23 mouse cellular contexts compared by ENCODE assay signal in the genomic region with DNA sequence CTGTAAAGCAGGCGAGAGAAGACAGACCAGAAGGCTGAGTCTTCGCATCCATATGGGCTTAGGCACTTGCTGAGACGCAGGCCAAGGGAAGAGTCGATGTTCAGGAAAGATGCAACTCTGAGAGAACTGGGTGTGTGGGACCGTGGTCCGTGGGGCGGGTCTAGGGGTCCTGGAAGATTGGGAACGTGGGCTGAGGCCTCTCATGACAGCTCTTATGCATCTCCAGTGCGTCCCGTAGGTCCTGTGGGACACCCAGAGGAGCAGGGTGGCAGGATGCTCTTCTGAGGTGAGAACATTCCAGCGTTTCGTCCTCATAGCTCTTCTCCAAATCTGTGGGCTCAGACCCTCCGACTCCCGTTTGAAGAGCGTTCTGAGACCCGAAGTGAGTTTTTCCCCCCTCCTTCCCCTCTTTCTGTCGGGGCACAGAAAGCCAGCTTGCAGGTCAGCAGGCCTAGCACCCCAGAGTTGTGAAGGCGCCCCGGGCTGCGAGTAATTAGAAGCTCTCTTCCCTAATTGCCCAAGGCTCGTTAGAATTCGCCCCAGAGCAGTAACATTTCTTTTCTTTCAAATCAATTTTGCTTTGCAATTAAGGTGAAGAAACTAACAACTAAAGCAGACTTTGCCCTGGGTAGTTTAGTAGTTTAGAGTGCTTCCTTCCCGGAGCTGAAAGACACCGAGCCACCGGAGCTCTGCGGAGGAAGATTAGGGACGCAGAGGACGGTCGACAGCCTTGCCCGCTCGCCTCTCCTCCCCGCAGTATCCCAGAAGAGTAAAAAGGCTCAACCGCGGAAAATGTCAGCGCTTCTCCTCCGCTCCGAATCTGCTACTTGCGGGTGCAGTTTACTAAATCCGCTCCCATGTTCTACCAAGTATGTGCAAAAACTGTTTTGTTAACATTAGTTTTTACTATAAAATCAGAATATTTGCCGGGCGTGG. TPM values are rescaled to one million over a fixed set of nuclear protein-coding genes. Genes with fewer than 3 reads are reported as not detected.
DNase-seq lines count a peak whose midpoint lies in the region; ATAC-seq and TF ChIP-seq lines count a peak whose summit lies in the region.
"Had no signal": no experiment of that assay in that cellular context is flagged by ENCODE, and none has a peak within 500 bp of the region (broad histone marks: within the 10 kb centered on the region; RNA-seq: fewer than 3 reads in every experiment).

No protein-coding gene starts in this region.

- no peak overlapping the region for H3K27ac ChIP-seq in hindbrain, embryonic 11.5 days (ENCODE audit: low read depth, low read length)
- H3K27ac ChIP-seq in hindbrain, postnatal 0 days: no peak overlapping the region
- no peak overlapping the region for H3K27ac ChIP-seq in limb, embryonic 11.5 days (replicated peaks; ENCODE audit: low read depth, low read length)
- H3K27ac ChIP-seq: embryonic facial prominence, embryonic 13.5 days; gastrocnemius, adult 2 months; kidney, embryonic 15.5 days had no signal

- ATAC-seq in hindbrain, embryonic 11.5 days (ENCODE audit: low FRiP score): no peak
- no peak for ATAC-seq in hindbrain, postnatal 0 days
- ATAC-seq in limb, embryonic 11.5 days (ENCODE audit: insufficient number of reproducible peaks, low FRiP score, low TSS enrichment, low read depth): no peak
- ATAC-seq: inflammation-experienced regulatory T-cells, adult 6 months had no signal

- no peaks in the 10 kb centered on the region for H3K9me3 ChIP-seq in hindbrain, embryonic 11.5 days (ENCODE audit: control insufficient read depth, low read length)
- H3K9me3 ChIP-seq in hindbrain, postnatal 0 days (ENCODE audit: low read length): no peaks in the 10 kb centered on the region
- H3K9me3 ChIP-seq in limb, embryonic 11.5 days (ENCODE audit: control insufficient read depth, low read length): no peaks in the 10 kb centered on the region
- H3K9me3 ChIP-seq: embryonic facial prominence, embryonic 13.5 days; kidney, embryonic 15.5 days had no signal

- DNase-seq in hindbrain, embryonic 11.5 days (ENCODE audit: low spot score): peak; percentile 60
- DNase-seq in hindbrain, postnatal 0 days (ENCODE audit: low spot score): no peak
- peak; percentile 15 for DNase-seq in Muller cell, postnatal 12 days (ENCODE audit: inconsistent ontology term)
- DNase-seq in embryo, embryonic 10.5 days (ENCODE audit: low spot score): peak; percentile 54
- DNase-seq in limb, embryonic 11.5 days (ENCODE audit: low spot score): peak; percentile 52
- DNase-seq in right cerebral cortex, adult 18-20 months: no peak
- DNase-seq in B cell, adult 2 months: no peak
- DNase-seq: cerebellum, postnatal 10 days; gastrocnemius, adult 2 months; heart, adult 11 months; heart, postnatal 4 days; lung, adult 2 months; lung, postnatal 4 days; thymus, postnatal 4 days had no signal

- peaks cover 80% of the 10 kb centered on the region for H3K27me3 ChIP-seq in hindbrain, embryonic 11.5 days (ENCODE audit: control insufficient read depth, insufficient read depth, low read length)
- peaks cover 71% of the 10 kb centered on the region for H3K27me3 ChIP-seq in hindbrain, postnatal 0 days (ENCODE audit: insufficient read depth, low read length)
- H3K27me3 ChIP-seq in limb, embryonic 11.5 days (ENCODE audit: control insufficient read depth, insufficient read depth, low read length): peaks cover 83% of the 10 kb centered on the region

- no peak overlapping the region for H3K9ac ChIP-seq in hindbrain, embryonic 11.5 days (ENCODE audit: low read depth, low read length)
- H3K9ac ChIP-seq in hindbrain, postnatal 0 days (replicated peaks; ENCODE audit: low read length): no peak overlapping the region
- no peak overlapping the region for H3K9ac ChIP-seq in limb, embryonic 11.5 days (ENCODE audit: low read length)
- H3K9ac ChIP-seq: embryonic facial prominence, embryonic 13.5 days; kidney, embryonic 15.5 days had no signal

- WGBS in hindbrain, embryonic 11.5 days: 2% methylated on average over 41 of the region's 41 CpGs
- WGBS in hindbrain, postnatal 0 days: 2% methylated on average over 41 of the region's 41 CpGs
- WGBS in limb, embryonic 11.5 days: 1% methylated on average over 41 of the region's 41 CpGs

- H3K4me2 ChIP-seq in hindbrain, embryonic 11.5 days (replicated peaks; ENCODE audit: low read depth, low read length): no peak overlapping the region
- H3K4me2 ChIP-seq in hindbrain, postnatal 0 days (ENCODE audit: low read depth, low read length): no peak overlapping the region
- H3K4me2 ChIP-seq in limb, embryonic 11.5 days (ENCODE audit: low read depth, severe bottlenecking): no peak overlapping the region
- H3K4me2 ChIP-seq: embryonic facial prominence, embryonic 13.5 days; kidney, embryonic 15.5 days; liver, embryonic 11.5 days had no signal

- H3K36me3 ChIP-seq in hindbrain, embryonic 11.5 days (ENCODE audit: control insufficient read depth, insufficient read depth, low read length): no peaks in the 10 kb centered on the region
- no peaks in the 10 kb centered on the region for H3K36me3 ChIP-seq in hindbrain, postnatal 0 days (ENCODE audit: insufficient read depth, low read length)
- H3K36me3 ChIP-seq in limb, embryonic 11.5 days (ENCODE audit: control insufficient read depth, insufficient read depth, low read length): no peaks in the 10 kb centered on the region
- H3K36me3 ChIP-seq: embryonic facial prominence, embryonic 13.5 days; kidney, embryonic 15.5 days had no signal

- no peak for TF ChIP-seq CTCF in hindbrain, postnatal 0 days (IDR thresholded peaks at IDR 0.05; ENCODE audit: low read depth)

- no peaks in the 10 kb centered on the region; the same call in 1 of the 2 replicates for H3K4me1 ChIP-seq in hindbrain, embryonic 11.5 days (replicated peaks; ENCODE audit: control insufficient read depth, insufficient read depth, low read length)
- H3K4me1 ChIP-seq in hindbrain, postnatal 0 days (ENCODE audit: insufficient read depth, low read length): no peaks in the 10 kb centered on the region
- H3K4me1 ChIP-seq in limb, embryonic 11.5 days (ENCODE audit: control insufficient read depth, insufficient read depth, low read length): no peaks in the 10 kb centered on the region

- no peak overlapping the region for H3K4me3 ChIP-seq in hindbrain, embryonic 11.5 days (ENCODE audit: low read depth, low read length)
- H3K4me3 ChIP-seq in hindbrain, postnatal 0 days (ENCODE audit: low read length): no peak overlapping the region
- H3K4me3 ChIP-seq in limb, embryonic 11.5 days (ENCODE audit: low read depth, low read length): no peak overlapping the region
- H3K4me3 ChIP-seq: embryonic facial prominence, embryonic 13.5 days; gastrocnemius, adult 2 months; kidney, embryonic 15.5 days had no signal

RNA-seq across cellular contexts. Expression of a gene that starts 4.4 kb away (rescaled TPM):
- 0.08 and 0.48 TPM in 2 replicates for polyA plus RNA-seq in hindbrain, embryonic 11.5 days (2014; fragmentation: Nextera tagmentation; extraction: Ambion mirVana)
- total RNA-seq in hindbrain, postnatal 0 days (2014; rRNA removed): not detected in 2 replicates
- polyA plus RNA-seq in hindbrain, postnatal 0 days (2015; fragmentation: Nextera tagmentation; extraction: Ambion mirVana): not detected in 2 replicates
- not detected in 2 replicates for polyA plus RNA-seq in limb, embryonic 11.5 days (2014; fragmentation: Nextera tagmentation; extraction: Ambion mirVana)
- total RNA-seq: adrenal gland, postnatal 4 days; gastrocnemius, adult 2 months; left cerebral cortex, postnatal 36 days had no signal
- polyA plus RNA-seq: heart, embryonic 14.5 days; inflammation-experienced regulatory T-cells, adult 6 months; kidney, embryonic 15.5 days; liver, embryonic 11.5 days; neural tube, embryonic 14.5 days; small intestine, adult 2 months had no signal

RNA-seq across cellular contexts. Expression of a gene that starts 41.4 kb away (rescaled TPM):
- polyA plus RNA-seq in hindbrain, embryonic 11.5 days (2014; fragmentation: Nextera tagmentation; extraction: Ambion mirVana): 9.9 and 10.6 TPM in 2 replicates
- 8.2 and 9.2 TPM in 2 replicates for total RNA-seq in hindbrain, postnatal 0 days (2014; rRNA removed)
- 3.9 and 5.6 TPM in 2 replicates for polyA plus RNA-seq in hindbrain, postnatal 0 days (2015; fragmentation: Nextera tagmentation; extraction: Ambion mirVana)
- 10.2 and 11.0 TPM in 2 replicates for polyA plus RNA-seq in limb, embryonic 11.5 days (2014; fragmentation: Nextera tagmentation; extraction: Ambion mirVana)

Comparison
In these comparisons a context has a peak if more than half of its experiments do, and no peak if none do; other contexts are left out.
1. DNase-seq: peak in hindbrain, embryonic 11.5 days (single experiment), Muller cell, postnatal 12 days (single experiment), embryo, embryonic 10.5 days (single experiment) and limb, embryonic 11.5 days (single experiment); none in hindbrain, postnatal 0 days (single experiment), right cerebral cortex, adult 18-20 months (single experiment) and B cell, adult 2 months (0 of 2).